Mouse (Mus musculus) C2C12 (cell line): ENCODE measurements at regions not wholly inside any gene's neighbourhood (a gene's known extent, or its start where the extent isn't known, plus 50 kb on each side); places are given as distances from the start of the nearest gene placed in this dataset.

Experiments
- CEBPB ChIP-seq: IDR thresholded peaks from one replicate; pipeline ENCODE4 v1.6.1; 2011; ENCODE audit warnings: low read depth, mild to moderate bottlenecking, control low read depth, moderate library complexity
- CTCF ChIP-seq: IDR thresholded peaks from one replicate; pipeline ENCODE4 v1.5.1; 2011; ENCODE audit not compliant: control insufficient read depth, insufficient read depth, insufficient read length
- MYOG ChIP-seq: IDR thresholded peaks from one replicate; pipeline ENCODE4 v1.6.1; 2011; ENCODE audit not compliant: control insufficient read depth, insufficient read length; ENCODE audit errors: extremely low read depth
- USF1 ChIP-seq: IDR thresholded peaks from one replicate; pipeline ENCODE4 v1.6.1; 2011; ENCODE audit warnings: low read depth, mild to moderate bottlenecking, control low read depth, moderate library complexity

DNA sequence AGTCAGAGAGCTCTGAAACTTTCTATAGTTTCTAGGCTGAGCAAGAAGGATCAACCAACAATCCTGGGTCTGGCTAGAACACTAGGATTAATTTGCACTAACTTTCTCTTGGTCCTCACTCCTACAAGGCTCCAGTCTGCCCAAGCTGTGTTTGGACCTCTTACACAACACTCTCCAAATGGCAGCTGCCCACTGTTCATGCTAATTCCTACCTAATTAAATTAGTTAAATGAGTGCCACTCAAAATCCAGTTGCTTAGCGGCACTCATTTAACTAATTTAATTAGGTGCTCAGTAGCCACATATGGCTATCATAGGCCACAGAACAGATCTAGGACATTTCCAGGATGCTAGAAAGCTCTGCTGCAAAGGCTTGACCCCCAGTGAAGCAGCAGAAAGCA, 59.9 kb upstream of the Slc25a36 start:
- TF ChIP-seq CTCF (no peak), CEBPB (no peak), MYOG (no peak), USF1 (no peak)
